Mouse (Mus musculus) lung, adult 18-20 months (tissue): ENCODE data around the gene Akap1.

Source experiments
- DNase-seq, 2 experiments: peaks; one replicate each; pipeline ENCODE4 v3.0.0; 2022; ENCODE audit warnings: mixed read lengths in 2 of 2

Gene Akap1

DNA sequence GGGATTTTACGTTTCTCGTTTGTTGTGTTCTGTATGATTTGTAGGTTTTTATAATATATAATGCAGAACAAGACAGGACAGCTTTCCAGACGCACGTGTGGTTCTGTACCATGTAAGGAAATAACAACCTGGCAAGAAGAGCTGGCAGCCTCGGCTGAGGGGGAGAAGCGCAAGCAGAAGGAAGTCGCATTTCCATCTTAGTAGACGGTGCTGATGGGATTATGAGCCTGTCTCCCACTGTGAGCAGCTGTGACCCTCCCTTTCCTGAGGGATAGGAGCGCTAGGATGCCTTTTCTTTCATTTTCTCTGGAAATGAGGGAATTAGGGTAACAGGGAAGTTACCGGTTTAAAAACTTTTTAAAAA lies 9.3 kb upstream of the Akap1 start:
- DNase-seq: no peak

DNA sequence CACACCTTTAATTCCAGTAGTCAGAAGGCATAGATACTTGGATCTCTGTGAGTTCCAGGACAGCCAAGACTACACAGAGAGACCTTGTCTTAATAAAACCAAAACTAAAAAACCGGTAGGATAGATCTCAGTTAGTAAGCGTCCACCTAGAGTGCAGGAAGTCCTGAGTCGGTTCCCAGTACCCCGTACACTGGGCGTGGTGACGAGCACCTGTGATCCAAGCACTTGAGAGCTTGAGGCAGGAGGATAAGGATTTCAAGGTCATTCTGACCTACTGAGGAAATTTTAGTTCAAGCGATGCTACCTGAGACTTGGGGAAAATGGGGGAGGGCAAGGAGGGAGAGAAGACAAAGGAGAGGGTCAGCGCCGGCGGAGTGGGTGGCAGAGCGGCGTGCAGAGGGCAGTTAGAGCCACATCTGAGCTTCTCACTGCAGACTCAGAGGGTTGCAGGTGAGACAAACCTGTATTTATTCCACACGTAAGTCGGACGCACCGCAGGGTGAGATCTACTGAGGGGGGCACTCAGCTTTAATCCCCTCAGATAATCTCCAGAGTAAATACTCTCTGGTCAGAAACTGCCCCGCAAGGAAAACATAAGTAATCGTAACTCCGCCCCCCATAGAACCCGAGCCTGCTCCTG lies 8.8 kb upstream of the Akap1 start:
- DNase-seq: no peak

DNA sequence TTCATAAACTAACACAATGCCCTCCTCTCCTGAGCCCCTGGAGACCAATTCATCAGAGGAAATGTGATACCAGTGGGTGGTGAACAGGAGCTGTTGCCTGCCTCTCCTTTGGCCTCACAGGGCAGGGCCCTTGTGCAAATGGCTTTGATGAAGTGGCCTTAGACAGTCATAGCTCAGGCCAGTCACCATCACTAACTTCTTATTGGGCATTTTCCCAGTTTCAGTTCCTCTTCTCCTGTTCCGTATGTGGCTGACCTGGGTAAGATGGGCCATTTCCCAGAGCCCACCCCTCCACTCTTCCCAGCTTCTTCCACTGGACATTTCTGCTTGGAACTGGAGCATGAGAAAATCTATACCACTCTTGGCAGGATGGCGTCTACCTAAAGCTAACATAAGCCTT lies 5.1 kb upstream of the Akap1 start:
- no peak for DNase-seq

DNA sequence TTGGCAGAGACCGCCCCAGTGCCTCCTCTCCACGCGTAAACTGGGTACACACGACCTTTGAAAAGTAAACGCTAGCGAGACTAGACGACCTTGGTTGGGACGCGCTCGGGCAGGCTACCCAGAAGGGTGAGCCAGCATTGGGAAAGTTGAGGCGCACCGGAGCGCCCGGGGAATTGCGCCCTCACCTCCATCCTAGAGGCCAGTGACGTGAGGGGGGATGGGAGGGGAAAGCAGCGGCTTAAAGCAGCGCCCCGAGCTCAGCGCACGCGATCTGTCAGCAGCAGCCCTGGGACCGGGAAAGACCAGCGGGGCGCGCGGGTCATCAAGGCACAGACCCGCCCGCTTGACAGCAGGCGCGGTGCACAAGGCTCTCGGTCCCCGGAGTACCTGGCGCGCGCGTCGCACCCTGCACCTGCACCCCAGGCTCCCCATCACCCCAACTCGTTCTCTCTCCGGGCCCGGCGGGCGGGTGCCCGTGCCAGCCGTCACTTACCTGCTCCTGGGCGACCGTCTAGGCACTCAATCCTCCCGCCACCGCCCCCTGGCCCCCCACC lies 405 bp downstream of the Akap1 start:
- peak; percentile 50 to 51 for DNase-seq

DNA sequence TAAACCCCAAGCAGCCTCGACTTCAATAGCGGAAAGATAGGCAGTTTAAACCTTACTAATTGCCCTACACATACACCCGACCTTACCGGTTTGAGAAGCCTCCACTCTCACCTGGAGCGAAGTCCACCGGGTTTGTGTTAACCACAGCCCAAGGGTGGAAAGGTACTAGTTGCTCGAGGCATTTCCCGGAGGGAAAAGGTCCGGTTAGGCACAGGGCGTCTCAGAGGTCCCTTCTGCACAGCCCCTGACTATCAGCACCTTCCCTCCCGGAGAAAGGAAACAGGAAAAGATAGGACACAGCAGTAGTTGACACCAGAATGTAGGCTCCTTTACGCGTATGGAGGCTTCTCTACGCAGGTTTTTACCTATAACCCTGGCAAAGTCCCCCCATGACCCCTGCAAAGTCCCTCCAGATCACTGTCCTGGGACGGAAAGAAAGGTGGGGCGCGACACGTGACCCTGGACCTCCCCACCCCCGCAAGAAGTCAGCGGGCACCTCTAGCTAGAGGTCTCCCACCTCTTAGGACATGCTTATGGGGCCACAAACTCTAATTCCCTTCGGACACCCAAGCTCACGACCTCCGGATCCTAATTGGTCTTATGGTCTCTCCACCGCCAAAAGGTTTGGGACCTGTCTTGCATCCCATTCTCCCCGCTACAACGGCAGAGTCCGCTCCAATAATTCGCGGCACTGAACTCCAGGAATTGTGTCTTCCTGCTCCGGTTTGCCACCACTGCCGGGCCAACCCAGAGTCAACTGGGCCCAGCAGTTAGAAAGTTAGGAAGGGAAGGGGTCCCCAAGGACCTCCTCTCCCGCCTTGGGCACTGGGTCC lies 1.1 kb downstream of the Akap1 start:
- peak in 1 of 2 experiments; percentile 11 for DNase-seq

DNA sequence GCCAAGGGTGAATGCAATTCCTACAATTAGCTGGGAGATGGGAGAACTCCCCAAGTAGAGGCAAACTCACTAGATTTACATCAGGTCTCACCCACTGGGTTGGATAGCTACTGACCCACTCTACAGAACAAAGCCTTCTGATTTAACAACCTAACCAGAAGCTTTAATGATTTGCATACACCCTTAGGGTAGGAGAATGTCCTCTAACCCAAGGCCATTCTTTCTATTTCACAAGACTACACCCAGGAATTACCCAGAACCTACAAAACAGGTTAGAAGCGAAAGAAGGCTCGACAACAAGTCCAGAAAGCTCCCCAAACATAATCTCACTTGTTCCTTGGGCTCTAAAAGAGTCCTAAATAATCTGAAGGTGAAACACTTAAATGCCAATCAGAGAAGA lies 2.0 kb downstream of the Akap1 start:
- no peak for DNase-seq

DNA sequence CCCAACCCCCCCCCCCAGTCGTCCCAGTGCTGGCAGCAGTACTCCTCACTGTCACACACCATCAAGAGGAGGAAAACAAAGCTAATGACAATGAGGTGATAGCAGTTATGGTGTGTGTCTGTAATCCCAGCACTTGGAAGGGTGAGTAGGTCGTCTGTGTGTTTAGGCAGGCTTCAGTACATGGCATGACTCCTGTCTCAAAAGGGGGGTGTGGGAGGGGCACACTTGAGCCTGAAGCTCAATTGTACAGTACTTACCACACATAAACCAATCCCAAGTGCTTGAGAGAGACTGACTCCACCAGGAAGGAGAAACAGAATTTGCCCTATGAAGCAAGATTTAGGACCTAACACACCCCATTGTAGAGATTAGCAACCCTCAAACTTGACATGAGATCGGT lies 3.3 kb downstream of the Akap1 start:
- DNase-seq: peak in 1 of 2 experiments; percentile 44

DNA sequence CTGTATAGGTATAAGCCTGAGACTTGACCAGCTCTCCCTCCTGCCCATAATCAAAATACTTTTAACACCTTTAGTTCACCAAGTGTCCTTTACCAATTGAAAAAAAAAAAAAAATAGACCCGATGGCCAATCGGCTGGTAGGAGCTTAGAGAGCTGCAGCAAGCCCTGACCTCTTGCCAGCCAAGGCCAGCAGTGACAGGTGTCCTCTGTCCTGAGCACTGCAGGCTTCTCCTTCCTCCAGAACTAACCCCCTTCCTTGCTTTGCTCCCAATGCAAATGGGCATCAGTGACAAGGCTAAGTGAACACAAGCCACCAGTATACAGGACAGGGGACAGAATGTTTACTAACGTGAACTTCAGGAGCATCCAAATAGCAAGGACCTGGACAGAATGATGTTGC lies 3.7 kb downstream of the Akap1 start:
- no peak for DNase-seq

DNA sequence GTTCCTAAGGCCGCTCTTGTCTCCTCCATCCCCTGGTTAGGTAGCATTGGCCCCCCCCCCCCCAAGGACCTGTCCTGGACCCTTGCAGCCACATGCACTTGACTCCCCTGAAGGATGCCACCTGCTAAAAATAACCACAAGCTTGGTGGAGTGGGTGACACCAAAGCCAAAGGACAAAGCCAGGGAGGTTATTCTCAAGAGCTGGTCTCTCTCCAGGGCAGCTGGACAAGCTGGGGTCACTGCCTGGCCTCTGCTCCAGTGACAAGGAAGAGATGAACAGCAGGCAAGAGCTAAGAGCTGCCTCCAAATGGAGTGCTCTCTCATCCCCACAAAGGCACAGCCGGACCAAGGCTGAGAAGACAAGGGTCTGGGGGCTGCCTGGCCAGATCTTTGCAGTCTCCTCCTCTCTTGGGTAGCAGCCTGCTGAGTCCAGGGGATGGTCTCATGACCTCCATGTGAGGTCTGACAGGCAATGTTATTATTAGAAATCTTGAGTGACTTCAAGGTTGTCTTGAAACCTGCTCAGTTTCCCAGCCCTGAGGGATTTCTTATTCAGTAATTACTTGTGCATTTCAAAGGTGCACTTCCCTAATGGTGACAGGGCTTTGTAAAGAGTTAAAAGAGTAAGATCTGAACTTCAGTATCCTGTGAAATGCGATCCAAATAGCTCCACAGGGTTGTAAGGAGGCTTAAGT lies 6.9 kb downstream of the Akap1 start:
- DNase-seq: no peak

DNA sequence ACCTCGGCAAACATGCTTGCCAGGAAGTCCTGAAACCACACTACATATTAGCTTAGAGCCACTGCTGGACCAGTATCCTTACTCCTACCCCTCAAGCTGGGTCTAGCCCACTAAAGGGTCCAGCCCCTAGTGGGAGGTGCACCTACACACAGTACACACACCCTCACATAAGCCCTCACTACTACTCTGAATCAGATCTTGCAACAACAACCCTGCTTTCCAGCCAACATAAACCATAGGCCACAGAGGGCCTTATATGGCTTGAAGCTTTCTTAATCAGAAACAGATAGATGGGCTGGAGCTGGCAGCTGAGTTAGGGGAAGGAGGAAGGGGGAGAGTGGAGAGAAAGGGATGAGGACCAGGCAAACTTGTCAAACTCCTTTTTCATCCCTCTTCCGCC lies 8.0 kb downstream of the Akap1 start:
- DNase-seq: no peak

DNA sequence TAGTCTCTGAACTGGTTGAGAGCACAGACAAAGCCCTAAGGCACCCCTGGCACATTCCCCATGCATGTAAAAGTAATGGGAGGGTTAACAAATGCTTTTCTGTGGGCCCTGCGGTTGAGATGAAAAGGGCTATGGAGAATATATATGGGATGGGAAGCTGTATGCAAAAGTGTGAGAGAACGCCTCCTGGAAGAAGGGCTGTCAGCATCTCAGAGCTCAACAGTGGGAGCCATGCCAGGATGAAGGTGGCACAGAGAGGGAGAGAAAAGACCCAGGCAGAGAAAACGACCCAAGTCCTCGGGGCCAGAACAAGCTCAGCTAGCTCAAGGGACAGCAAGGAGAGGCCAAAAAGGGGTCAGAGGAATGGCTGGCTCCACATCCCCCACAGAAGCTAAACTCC lies 8.6 kb downstream of the Akap1 start:
- no peak for DNase-seq

DNA sequence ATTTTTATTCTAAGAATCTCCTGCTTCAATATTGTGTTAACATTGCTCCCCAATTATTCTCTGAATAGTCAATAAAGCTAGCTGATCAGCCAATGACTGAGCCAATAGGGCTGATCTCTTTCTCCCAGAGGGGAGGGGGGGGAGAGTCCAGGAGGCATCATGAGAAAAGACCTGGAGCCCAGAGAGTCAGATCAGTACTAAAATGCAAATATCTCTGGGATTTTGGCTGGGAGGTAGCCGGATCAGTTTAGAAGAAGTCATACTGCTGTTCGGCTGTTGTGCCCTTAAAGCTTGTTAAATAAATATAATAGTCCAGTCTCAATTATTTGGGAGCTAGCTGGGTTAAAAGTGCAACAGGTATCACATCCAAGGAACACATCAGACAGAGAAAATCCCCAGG lies 10.8 kb downstream of the Akap1 start:
- no peak for DNase-seq

DNA sequence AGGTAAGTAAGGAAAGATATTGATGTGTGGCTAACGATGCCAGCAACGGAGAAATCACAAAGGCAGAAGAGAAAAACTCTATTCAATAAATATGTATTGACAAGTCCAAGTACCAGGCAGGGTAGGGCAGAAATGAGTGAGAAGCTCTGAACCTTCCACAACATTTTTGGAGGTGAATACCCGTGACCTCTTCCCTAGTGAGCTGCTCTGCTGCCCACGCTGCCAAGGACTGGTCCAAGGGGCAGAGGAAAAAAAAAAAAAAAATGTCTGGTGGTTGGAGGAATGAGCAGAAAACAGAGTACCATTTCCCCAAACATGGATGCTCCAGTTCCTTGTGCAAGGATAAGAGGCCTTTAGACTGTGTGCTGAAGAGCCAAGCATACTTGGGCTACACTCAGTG lies 11.6 kb downstream of the Akap1 start:
- DNase-seq: no peak

DNA sequence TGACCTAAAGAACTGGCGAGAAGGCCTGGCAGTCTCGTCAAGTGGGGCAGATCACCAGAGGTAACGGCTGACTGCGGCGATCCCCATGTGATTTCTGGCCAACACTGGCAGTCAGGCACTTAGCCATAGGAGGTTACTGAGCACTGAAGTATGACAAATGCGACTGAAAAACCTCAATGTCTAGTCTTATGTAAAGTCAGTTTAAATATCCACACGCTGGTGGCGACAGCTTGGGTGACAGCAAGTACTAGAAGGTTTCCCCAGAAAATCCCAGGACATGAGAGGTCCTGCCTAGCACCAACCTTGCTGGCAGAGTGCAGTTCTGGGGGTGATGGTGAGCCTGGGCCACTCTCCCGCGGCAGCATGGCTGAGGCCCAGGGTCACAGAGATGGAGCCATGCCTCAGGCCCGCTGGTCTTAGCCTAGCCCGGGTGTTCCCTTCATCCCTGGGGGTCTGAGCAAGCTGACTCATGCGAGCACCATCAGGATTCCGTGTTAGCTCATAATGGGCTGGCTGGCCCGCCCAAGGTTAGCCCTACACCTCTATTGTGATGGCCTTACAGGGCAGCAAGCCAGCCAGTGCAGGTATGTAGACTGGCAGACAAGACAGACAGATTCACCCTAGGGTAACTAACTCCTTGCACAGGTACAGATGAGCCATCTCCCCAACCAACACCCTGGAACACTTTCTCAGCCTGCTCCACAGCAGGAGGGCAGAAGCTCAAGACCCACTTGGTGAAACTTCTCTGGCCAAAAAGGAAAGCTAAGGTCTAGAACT lies 13.1 kb downstream of the Akap1 start:
- DNase-seq: no peak

DNA sequence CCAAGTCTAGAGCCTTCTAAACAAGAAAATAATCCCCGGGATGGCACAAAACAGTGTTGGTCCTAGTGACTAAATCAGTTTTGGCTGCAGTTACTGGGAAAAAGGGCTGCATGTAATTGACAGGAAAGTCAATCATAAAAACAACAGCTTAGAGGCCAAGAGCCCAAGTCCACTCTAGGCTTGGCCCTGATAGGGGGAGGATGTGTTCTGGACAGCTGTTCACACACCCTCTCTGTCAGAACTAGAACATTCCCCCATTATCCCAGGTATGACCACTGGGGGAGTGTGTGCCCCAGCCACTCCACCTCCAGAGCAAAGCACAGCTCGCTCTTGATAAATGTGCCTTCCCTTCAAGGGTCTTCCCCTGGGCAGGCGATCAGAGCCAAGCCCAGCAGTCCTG lies 14.7 kb downstream of the Akap1 start:
- no peak for DNase-seq

DNA sequence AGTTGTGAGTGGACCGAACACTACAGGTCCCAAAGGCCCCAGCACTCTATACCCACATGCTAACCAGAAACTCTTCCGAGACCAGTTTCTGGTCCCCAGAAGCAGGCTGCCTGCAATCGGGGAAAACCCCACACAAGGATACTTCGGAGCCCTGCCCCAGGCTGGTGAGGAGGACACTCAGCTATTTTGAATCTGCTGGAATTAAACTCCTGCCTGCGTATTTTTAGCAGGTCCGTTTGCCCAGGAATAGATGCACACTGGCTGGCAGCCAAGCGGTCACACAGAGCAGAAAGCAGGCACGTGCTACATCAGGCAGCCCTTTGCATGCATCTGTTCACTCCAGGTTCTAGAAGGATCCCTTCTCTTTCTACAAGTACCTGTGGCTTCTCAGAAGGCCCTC lies 15.1 kb downstream of the Akap1 start:
- peak; percentile 57 to 60 for DNase-seq

DNA sequence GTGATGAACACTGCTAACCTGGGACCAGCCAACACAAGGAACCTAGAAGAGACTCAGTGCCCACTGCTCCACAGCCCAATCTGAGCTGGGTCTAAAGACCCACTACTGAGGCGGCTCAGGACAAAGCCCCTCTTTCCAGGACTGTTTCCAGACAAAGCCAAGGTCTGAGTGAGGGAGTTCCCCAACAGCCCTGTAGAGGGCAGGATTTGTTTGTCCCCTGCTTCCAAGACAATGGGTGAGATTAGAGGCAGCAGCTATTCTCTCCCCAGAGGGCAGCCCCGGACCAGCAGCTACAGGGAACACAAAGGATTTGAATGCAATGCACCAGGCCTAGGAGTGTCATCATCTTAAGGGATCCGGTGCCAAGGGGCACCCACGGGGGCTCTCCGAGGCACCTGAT lies 15.8 kb downstream of the Akap1 start:
- DNase-seq: peak; percentile 56 to 69

DNA sequence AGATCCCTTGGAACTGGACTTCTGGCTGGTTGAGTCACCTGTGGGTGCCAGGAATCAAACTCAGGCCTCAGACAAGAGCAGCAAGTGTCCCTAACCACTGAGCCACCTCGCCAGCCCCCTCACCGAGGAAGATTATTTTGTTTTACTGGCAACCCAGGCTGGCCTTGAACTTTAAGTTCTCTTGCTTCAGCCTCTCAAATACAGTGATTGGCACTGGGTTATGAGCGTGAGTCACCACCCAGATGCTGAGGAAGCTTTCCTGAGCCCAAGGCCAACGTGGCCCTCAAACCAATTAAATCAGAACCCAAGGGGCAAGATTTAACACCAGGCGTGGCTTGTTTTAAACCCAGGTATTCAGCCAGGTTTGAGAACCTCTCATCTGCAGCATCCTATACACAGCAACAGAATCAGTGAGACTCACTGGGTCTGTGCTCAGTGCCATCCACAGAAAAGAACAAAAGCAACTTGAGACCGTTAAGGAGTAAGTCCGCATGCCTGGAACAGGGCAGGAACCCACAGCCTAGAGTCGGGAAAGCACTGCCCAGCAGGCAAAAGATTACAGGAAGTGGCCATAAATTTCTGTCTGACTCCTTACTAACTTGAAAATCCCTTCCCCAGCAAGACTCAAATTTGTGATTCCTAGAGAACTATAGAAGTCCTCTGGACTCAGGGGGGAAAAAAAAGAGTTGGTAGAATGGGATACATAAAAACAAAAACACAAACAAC lies 16.9 kb downstream of the Akap1 start:
- DNase-seq: no peak

DNA sequence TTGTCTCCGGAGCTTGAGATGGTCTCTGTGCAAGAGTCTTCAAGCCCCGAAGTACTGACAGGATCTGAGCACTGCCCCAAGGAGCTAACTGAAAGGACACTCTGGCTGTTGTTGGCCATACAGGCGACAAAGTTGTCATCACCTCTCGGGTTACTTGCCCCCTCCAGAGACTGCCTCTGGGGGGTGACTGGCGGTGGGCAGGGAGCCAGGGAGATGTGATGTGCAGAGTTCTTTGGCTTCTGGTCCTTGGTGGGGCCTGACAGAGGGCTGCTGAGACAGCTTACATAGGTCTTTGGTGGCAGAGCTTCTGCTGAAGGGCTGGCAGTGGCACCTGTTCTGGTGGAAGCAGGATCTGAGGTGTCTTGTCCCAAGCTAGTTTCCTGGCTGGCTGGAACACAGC lies 20.0 kb downstream of the Akap1 start:
- DNase-seq: no peak

DNA sequence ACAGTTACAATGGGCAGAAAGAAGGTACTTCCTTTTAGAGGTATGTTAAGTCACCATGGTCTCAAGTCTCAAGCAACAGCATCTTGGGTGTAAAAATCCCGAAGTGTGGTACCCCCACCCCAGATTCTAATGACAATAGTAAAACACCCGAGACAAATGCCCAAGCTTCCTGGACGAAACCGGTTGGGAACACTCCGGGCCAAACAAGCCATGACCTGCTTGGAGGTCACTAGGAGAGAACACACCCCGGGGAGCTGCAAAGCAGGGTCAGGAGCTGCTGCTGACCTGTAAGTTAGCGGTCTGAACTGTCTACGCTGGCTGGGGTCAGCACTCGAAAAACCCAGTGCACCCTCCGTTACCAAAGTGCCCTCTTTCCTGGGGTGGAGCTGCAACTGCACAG lies 21.1 kb downstream of the Akap1 start:
- DNase-seq: no peak

DNA sequence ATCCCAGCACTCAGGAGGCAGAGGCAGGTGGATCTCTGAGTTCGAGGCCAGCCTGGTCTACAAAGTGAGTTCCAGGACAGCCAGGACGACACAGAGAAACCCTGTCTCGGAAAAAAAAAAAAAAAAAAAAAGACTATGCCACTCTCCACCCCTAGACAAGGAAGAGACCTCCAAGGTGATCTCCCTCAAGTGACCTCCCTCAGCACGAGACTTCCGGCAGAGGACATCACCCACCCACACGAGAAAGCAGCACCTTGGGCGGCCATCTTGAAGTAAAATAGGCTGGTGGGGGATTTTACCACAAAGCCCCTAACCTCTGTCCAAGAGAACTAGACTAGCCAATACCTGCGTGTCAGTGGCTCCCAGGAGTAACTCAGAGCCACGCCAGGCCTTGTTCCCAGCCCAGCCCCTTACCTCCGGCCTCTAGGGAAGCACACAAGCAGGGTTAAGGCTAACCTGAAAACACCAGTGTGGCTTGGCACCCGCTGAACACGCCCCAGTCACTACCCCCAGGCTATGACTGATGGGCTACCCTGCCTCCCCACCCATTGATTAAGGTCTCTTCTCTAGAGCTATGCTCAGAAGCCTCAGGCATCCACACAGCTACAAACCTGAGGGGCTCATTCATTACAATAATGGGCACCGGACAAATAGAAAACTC lies 21.9 kb downstream of the Akap1 start:
- DNase-seq: no peak

DNA sequence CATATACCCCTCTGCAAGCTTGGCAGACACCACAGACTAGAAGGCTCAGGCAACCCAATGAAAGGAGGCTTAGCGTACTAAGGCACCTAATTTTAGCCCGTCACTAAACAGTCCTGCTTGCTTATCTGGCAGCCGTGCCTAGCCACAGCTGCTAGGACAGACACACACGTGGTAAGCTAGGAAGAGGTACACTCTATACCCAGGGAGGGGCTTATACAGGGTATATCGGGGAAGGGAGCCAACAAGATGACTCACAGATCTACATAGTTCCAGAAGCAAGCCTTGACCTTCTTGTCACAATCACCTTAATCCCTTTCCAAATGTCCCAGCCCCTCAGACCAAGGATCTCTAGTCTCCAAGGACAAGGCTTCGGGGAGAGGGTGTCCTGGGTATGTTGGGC lies 23.0 kb downstream of the Akap1 start:
- DNase-seq: no peak
